Mouse (Mus musculus): ENCODE measurements around the gene Retnlg. TPM values are rescaled to one million over a fixed set of nuclear protein-coding genes. Genes with fewer than 3 reads are reported as not detected.
"Not testable (repeated sequence)": the region's sequence is repeated elsewhere in the genome, so short reads cannot be mapped to it uniquely, and the experiment has no call there.

Gene Retnlg
- not detected in 2 replicates for polyA plus RNA-seq (2015; fragmentation: Nextera tagmentation; extraction: Ambion mirVana)

DNA sequence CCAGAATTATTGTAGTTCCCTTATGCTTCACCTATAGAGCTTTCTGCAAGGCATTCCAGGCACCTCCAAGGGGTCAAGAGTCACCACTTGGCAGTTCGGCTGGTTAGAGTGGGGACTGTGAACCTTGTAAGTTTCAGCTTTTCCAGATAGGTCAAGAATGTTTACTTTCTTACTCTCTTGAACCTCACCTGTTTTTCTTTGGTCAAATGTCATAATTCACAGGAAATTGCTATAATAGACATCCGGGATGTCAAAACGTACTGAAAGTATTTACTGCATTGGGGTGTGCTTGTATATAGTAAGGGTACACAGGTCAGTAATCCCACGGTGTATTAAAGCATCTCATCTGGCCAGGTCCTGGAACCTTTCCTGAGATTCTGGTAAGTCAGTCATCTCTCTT, at the start of gene Retnlg:
Gene Retnlg (plus strand): TSS at position 301 of the 400 bp plus-strand sequence.
- Histone ChIP-seq H3K9ac (no peak within 1 kb of the TSS), H3K27ac (no peak within 1 kb of the TSS), H3K4me2 (no peak within 1 kb of the TSS), H3K36me3 (replicated peaks) (no peaks in the 10 kb centered on the region), H3K4me3 (no peak within 1 kb of the TSS), H3K27me3 (replicated peaks) (no peaks in the 10 kb centered on the region), H3K9me3 (no peaks in the 10 kb centered on the region), H3K4me1 (no peaks in the 10 kb centered on the region)
- 91% methylated on average over 4 of the region's 4 CpGs for WGBS
- ATAC-seq (replicated peaks): no peak

GRCm38 (mm10) chr16:48826474-48826873, 45.9 kb upstream of the Retnlg start:
- Histone ChIP-seq H3K27ac (no peak overlapping the region), H3K4me2 (no peak overlapping the region), H3K36me3 (replicated peaks) (no peaks in the 10 kb centered on the region), H3K9me3 (no peaks in the 10 kb centered on the region), H3K4me3 (no peak overlapping the region), H3K9ac (no peak overlapping the region), H3K27me3 (replicated peaks) (no peaks in the 10 kb centered on the region), H3K4me1 (no peaks in the 10 kb centered on the region)
- no peak for ATAC-seq (replicated peaks)
- WGBS: 90% methylated on average over 3 of the region's 3 CpGs

- no peak overlapping the region for H3K4me2 ChIP-seq
- H3K27me3 ChIP-seq (replicated peaks): no peaks in the 10 kb centered on the region
- 61% methylated on average over 1 of the region's 1 CpGs for WGBS
These were observed 44.8 kb upstream of the Retnlg start for GRCm38 (mm10) chr16:48827625-48828024.

DNA sequence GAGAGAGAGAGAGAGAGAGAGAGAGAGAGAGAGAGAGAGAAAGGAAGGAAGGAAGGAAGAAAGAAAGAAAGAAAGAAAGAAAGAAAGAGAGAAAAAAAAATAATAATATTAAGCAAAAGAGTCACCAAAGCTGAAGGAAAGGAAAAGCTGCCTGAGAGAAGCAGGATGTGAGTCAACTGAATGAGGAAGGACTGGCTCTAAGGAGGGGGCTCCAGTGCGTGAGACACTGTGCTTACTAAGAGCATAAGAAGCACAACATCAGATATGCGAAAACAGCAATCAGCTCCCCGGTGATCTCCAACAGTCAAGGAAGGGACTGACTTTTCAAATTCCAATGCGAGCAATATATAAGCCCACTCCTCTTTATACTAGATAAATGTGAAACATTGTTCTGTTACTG, 43.4 kb upstream of the Retnlg start:
- 84% methylated on average over 4 of the region's 4 CpGs for WGBS

More at GRCm38 (mm10) chr16:48827625-48828024, 44.8 kb upstream of the Retnlg start:
- no peak for ATAC-seq (replicated peaks)
- no peak overlapping the region for H3K27ac ChIP-seq
- H3K4me1 ChIP-seq: no peaks in the 10 kb centered on the region
- H3K36me3 ChIP-seq (replicated peaks): no peaks in the 10 kb centered on the region
- H3K4me3 ChIP-seq: no peak overlapping the region
- H3K9ac ChIP-seq: no peak overlapping the region
- no peaks in the 10 kb centered on the region for H3K9me3 ChIP-seq

DNA sequence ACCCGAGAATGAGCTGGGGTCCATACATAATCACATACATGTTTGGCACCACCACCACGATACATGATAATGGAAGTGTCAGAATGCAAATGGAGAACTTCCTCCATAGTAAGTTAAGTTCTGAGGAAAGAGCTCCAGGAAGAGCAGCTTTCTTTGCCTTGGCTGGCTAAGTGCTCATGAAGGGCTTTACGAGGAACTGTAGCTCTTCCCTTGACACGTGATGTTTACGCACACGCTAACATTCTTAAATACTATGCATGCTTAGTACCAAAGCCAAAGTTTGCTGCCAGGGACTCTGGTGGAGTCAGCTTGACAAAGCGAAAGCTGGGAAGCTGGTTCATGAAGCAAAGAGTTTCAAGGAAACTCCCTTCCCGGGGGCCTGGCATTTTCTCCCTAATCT, 40.4 kb upstream of the Retnlg start:
- Histone ChIP-seq H3K36me3 (replicated peaks) (no peaks in the 10 kb centered on the region), H3K27ac (no peak overlapping the region), H3K27me3 (replicated peaks) (no peaks in the 10 kb centered on the region), H3K4me1 (no peaks in the 10 kb centered on the region), H3K9me3 (no peaks in the 10 kb centered on the region), H3K4me2 (no peak overlapping the region), H3K4me3 (no peak overlapping the region), H3K9ac (no peak overlapping the region)
- ATAC-seq (replicated peaks): no peak
- 88% methylated on average over 8 of the region's 8 CpGs for WGBS

More for the DNA sequence above, 43.4 kb upstream of the Retnlg start:
- no peaks in the 10 kb centered on the region for H3K36me3 ChIP-seq (replicated peaks)
- H3K27ac ChIP-seq: no peak overlapping the region
- H3K4me1 ChIP-seq: no peaks in the 10 kb centered on the region
- H3K4me2 ChIP-seq: no peak overlapping the region
- H3K9ac ChIP-seq: no peak overlapping the region
- no peaks in the 10 kb centered on the region for H3K9me3 ChIP-seq
- ATAC-seq (replicated peaks): no peak
- H3K27me3 ChIP-seq (replicated peaks): no peaks in the 10 kb centered on the region
- H3K4me3 ChIP-seq: no peak overlapping the region

GRCm38 (mm10) chr16:48833626-48834025, 38.8 kb upstream of the Retnlg start:
- not testable (repeated sequence) for ATAC-seq (replicated peaks); H3K9ac ChIP-seq; H3K4me3 ChIP-seq; H3K4me2 ChIP-seq; H3K27ac ChIP-seq; H3K36me3 ChIP-seq (replicated peaks); H3K27me3 ChIP-seq (replicated peaks); H3K4me1 ChIP-seq; H3K9me3 ChIP-seq
- 67% methylated on average over 1 of the region's 1 CpGs for WGBS

DNA sequence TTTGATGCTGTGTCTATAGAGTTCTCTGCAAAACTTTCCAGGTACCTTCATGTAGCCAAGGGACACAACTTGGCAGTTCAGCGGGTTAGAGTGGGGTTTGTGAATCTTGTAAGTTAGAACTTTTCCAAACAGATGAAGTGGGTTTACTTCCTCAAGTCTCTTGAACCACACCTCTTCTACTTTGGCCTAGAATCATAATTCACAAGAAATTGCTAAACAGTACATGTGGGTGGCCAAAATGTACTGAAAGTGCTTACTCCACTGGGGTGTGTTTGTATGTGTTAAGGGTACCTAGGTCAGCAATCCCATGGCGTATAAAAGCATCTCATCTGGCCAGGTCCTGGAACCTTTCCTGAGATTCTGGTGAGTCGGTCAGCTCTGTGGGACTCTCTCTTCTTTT, 30.2 kb upstream of the Retnlg start, which contains the start of gene Retnla:
Gene Retnla (plus strand): TSS at position 286 of the 400 bp plus-strand sequence.
- no peaks in the 10 kb centered on the region for H3K4me1 ChIP-seq
- no peaks in the 10 kb centered on the region for H3K36me3 ChIP-seq (replicated peaks)
- H3K9ac ChIP-seq: no peak within 1 kb of the TSS
- no peak for ATAC-seq (replicated peaks)
- whole genome bisulfite sequencing: 87% methylated on average over 3 of the region's 3 CpGs
- H3K9me3 ChIP-seq: no peaks in the 10 kb centered on the region
- no peak within 1 kb of the TSS for H3K4me2 ChIP-seq
- no peaks in the 10 kb centered on the region for H3K27me3 ChIP-seq (replicated peaks)
- H3K4me3 ChIP-seq: no peak within 1 kb of the TSS
- no peak within 1 kb of the TSS for H3K27ac ChIP-seq

DNA sequence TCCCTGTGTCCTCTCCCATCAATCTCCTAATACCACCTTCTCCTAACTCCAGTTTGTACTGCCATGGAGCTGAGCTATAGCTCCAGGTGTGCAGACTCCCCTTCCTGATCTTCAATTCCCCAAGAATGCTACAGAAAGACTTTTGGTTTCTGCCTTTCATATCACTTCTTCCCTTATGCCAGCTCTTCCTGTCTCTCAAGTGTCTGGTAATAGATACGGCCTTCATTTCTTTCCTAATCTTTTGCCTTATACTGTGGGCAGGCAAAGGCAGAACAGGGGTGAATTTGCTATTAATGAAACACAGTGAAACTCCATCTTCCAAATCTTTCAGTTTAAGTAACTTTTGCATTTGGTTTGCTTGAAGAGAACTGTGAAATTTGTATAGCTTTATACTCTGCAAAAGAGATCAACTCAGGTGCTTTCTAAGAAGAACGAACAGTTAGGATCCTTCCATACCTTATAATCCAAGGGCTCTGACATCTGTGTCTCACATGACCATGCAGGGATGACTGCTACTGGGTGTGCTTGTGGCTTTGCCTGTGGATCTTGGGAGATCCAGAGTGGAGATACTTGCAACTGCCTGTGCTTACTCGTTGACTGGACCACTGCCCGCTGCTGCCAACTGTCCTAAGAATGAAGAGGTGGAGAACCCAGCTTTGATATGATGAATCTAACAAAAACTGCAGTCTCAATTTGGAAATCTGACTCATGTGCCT, 28.6 kb upstream of the Retnlg start:
- no peak overlapping the region for H3K27ac ChIP-seq
- no peaks in the 10 kb centered on the region for H3K27me3 ChIP-seq (replicated peaks)
- ATAC-seq (replicated peaks): no peak
- 94% methylated on average over 4 of the region's 4 CpGs for WGBS
- H3K4me1 ChIP-seq: no peaks in the 10 kb centered on the region
- no peak overlapping the region for H3K9ac ChIP-seq
- H3K4me3 ChIP-seq: no peak overlapping the region
- no peak overlapping the region for H3K4me2 ChIP-seq
- no peaks in the 10 kb centered on the region for H3K9me3 ChIP-seq
- no peaks in the 10 kb centered on the region for H3K36me3 ChIP-seq (replicated peaks)

DNA sequence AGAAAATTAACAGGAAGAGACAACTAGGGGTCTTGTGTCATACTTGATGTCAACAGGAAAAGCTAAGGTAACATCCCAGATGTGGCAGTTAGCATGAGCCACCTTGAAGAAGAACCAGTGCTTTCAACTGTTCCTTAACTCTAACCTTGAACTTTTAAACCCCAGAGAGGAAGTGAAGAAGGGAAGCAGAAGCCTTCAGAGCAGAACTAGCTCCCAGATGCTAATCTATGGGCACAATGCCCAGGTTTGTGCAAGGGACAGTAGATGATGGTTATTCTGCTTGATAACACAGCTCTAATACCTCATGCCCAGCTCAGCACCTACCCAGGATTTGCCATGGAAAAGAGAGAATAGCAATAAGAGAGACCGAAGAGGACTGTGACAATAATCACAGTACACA, 7.4 kb upstream of the Retnlg start:
- ATAC-seq (replicated peaks); H3K27me3 ChIP-seq (replicated peaks); H3K9ac ChIP-seq; H3K4me1 ChIP-seq; H3K4me2 ChIP-seq; H3K27ac ChIP-seq; H3K9me3 ChIP-seq; H3K36me3 ChIP-seq (replicated peaks); H3K4me3 ChIP-seq: not testable (repeated sequence)
- WGBS: 87% methylated on average over 1 of the region's 1 CpGs

GRCm38 (mm10) chr16:48867690-48868089, 4.7 kb upstream of the Retnlg start:
- H3K27me3 ChIP-seq (replicated peaks): no peaks in the 10 kb centered on the region
- H3K36me3 ChIP-seq (replicated peaks): no peaks in the 10 kb centered on the region
- H3K4me1 ChIP-seq: no peaks in the 10 kb centered on the region
- no peak overlapping the region for H3K4me2 ChIP-seq
- no peak overlapping the region for H3K27ac ChIP-seq
- H3K4me3 ChIP-seq: no peak overlapping the region
- no peaks in the 10 kb centered on the region for H3K9me3 ChIP-seq
- H3K9ac ChIP-seq: no peak overlapping the region
- ATAC-seq (replicated peaks): no peak
- WGBS: 56% methylated on average over 2 of the region's 2 CpGs

DNA sequence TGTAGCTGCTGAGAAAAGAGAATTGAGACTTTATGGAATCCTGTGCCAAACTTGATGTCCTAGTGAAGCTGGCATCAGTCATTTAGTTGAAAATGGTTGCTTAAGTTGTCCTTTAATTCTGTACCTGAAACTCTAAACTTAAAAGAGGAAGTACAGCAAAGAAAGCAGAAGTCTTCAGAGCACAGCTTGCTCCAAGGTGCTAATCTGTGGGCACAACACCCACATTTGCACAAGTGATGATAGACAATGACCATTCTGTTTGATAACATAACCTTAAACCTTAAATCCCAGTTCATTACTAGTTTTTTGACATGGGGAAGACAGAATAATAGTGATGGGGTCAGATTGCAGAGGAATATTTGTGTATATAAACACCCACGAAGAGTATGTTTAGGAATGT, 3.8 kb upstream of the Retnlg start:
- 84% methylated on average over 1 of the region's 1 CpGs for WGBS
- Histone ChIP-seq H3K27ac (no peak overlapping the region), H3K4me3 (no peak overlapping the region), H3K9me3 (no peaks in the 10 kb centered on the region), H3K27me3 (replicated peaks) (no peaks in the 10 kb centered on the region), H3K9ac (no peak overlapping the region), H3K4me1 (no peaks in the 10 kb centered on the region), H3K4me2 (no peak overlapping the region), H3K36me3 (replicated peaks) (no peaks in the 10 kb centered on the region)
- ATAC-seq (replicated peaks): no peak

DNA sequence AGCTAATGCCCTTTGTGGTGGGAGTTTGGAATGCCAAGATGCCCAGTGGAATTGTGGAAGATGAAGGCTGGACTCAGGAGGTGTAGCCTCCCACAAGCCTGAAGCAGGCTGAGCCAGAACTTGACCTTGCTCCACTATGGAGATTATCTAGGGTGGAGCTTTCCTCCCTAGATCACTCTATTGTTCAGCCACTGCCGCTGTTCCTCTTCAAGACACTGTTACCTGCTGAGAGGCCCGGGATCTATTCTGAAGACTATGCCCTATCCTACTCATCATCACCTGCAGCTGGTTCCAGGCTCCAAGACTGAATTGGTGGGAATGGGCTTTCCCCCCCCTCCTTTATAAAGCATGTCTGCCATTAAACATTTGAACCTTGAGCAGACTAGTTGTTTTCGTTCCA, 2.8 kb upstream of the Retnlg start:
- H3K9me3 ChIP-seq: no peaks in the 10 kb centered on the region
- H3K27me3 ChIP-seq (replicated peaks): no peaks in the 10 kb centered on the region
- H3K9ac ChIP-seq: no peak overlapping the region
- no peak overlapping the region for H3K4me2 ChIP-seq
- no peak for ATAC-seq (replicated peaks)
- 80% methylated on average over 3 of the region's 3 CpGs for WGBS
- H3K4me1 ChIP-seq: no peaks in the 10 kb centered on the region
- no peak overlapping the region for H3K27ac ChIP-seq
- H3K36me3 ChIP-seq (replicated peaks): no peaks in the 10 kb centered on the region
- no peak overlapping the region for H3K4me3 ChIP-seq

- no peak overlapping the region for H3K4me2 ChIP-seq
- no peaks in the 10 kb centered on the region for H3K36me3 ChIP-seq (replicated peaks)
- H3K4me3 ChIP-seq: no peak overlapping the region
- WGBS: 93% methylated on average over 1 of the region's 1 CpGs
- no peak overlapping the region for H3K9ac ChIP-seq
- no peak for ATAC-seq (replicated peaks)
- H3K27ac ChIP-seq: no peak overlapping the region
- no peaks in the 10 kb centered on the region for H3K27me3 ChIP-seq (replicated peaks)
- no peaks in the 10 kb centered on the region for H3K4me1 ChIP-seq
- no peaks in the 10 kb centered on the region for H3K9me3 ChIP-seq
These were observed 667 bp upstream of the Retnlg start for GRCm38 (mm10) chr16:48871754-48872153.
